Mouse (Mus musculus) liver, embryonic 11.5 days (tissue): ENCODE data around the gene Eci1. TPM values are rescaled to one million over a fixed set of nuclear protein-coding genes. Genes with fewer than 3 reads are reported as not detected.

Source experiments
- ATAC-seq: fragments of 200-750 bp; cut with Nextera tagmentation; replicated peaks from 2 replicates; pipeline ENCODE4 v1.8.0; 2017; ENCODE audit warnings: moderate number of reproducible peaks, mild to moderate bottlenecking, moderate TSS enrichment, moderate library complexity; ENCODE audit not compliant: low FRiP score
- DNase-seq: peaks from one replicate; pipeline ENCODE4 v3.0.0-alpha.2; 2017; ENCODE audit warnings: low spot score
- H3K27ac ChIP-seq: fragments of 300-500 bp; sonication (generic); 2 replicates; pipeline ENCODE4 v1.5.1; 2014; ENCODE audit warnings: mild to moderate bottlenecking, low read depth, low read length, control low read depth
- H3K27me3 ChIP-seq: fragments of 300-500 bp; sonication (generic); replicated peaks from 2 replicates; pipeline ENCODE4 v1.6.1; 2014; ENCODE audit warnings: low read length, mixed read lengths; ENCODE audit not compliant: control insufficient read depth, insufficient read depth
- H3K36me3 ChIP-seq: fragments of 300-500 bp; sonication (generic); 2 replicates; pipeline ENCODE4 v1.6.1; 2014; ENCODE audit warnings: mild to moderate bottlenecking, low read length, moderate library complexity, mixed read lengths; ENCODE audit not compliant: control insufficient read depth, insufficient read depth
- H3K4me1 ChIP-seq: fragments of 300-500 bp; sonication (generic); replicated peaks from 2 replicates; pipeline ENCODE4 v1.6.1; 2014; ENCODE audit warnings: low read length, mixed read lengths; ENCODE audit not compliant: control insufficient read depth, insufficient read depth
- H3K4me2 ChIP-seq: fragments of 300-500 bp; sonication (generic); 2 replicates; pipeline ENCODE4 v1.6.1; 2014; ENCODE audit warnings: mild to moderate bottlenecking, control low read depth, moderate library complexity
- H3K4me3 ChIP-seq: fragments of 300-500 bp; sonication (generic); 2 replicates; pipeline ENCODE4 v1.5.1; 2014; ENCODE audit warnings: low read depth, low read length, control low read depth
- H3K9ac ChIP-seq: fragments of 300-500 bp; sonication (generic); 2 replicates; pipeline ENCODE4 v1.6.1; 2014; ENCODE audit warnings: low read depth, low read length, control low read depth
- H3K9me3 ChIP-seq: fragments of 300-500 bp; sonication (generic); 2 replicates; pipeline ENCODE4 v1.6.1; 2016; ENCODE audit warnings: low read length, inconsistent platforms, mixed read lengths; ENCODE audit not compliant: control insufficient read depth
- WGBS: fragments of 180-500 bp; shearing (Covaris S2); extraction: QIAGEN DNeasy Blood & Tissue Kit; methylation state at CpG from one replicate; pipeline ENCODE4 v1.1.7; 2014; 5-methylcytosine and 5-hydroxymethylcytosine counted together
- polyA plus RNA-seq: library from polyadenylated mRNA; unstranded; fragments of >200 nt; fragmentation: Nextera tagmentation; extraction: Ambion mirVana; gene quantifications from 2 replicates; pipeline ENCODE4 v1.2.1, GENCODE M21; 2014

The Eci1 gene
- polyA plus RNA-seq, 1 experiment from 2014 or later = 126 TPM

- Histone ChIP-seq H3K4me3 (no peak overlapping the region), H3K36me3 (no peaks in the 10 kb centered on the region), H3K4me1 (no peaks in the 10 kb centered on the region), H3K9me3 (no peaks in the 10 kb centered on the region), H3K27me3 (no peaks in the 10 kb centered on the region), H3K9ac (no peak overlapping the region), H3K4me2 (no peak overlapping the region), H3K27ac (no peak overlapping the region)
- WGBS = 59% methylated on average over 2 of the region's 2 CpGs
- 0 out of 2 replicates have a peak, but pooled peaks have one; percentile 47 for ATAC-seq
- DNase-seq = no peak
Observed at GRCm38 (mm10) chr17:24461580-24461979, 35.1 kb downstream of the Eci1 start.

- H3K9ac ChIP-seq = no peak overlapping the region
- DNase-seq (no peak), ATAC-seq (no peak)
- no peak overlapping the region for H3K4me3 ChIP-seq
- no peaks in the 10 kb centered on the region for H3K27me3 ChIP-seq
- H3K27ac ChIP-seq = no peak overlapping the region
- H3K36me3 ChIP-seq = no peaks in the 10 kb centered on the region
- H3K4me1 ChIP-seq = no peaks in the 10 kb centered on the region
- no peak overlapping the region for H3K4me2 ChIP-seq
- H3K9me3 ChIP-seq = no peaks in the 10 kb centered on the region
- WGBS = 75% methylated on average over 1 of the region's 1 CpGs
Observed at GRCm38 (mm10) chr17:24462932-24463331, 36.5 kb downstream of the Eci1 start.

- no peak overlapping the region for H3K9ac ChIP-seq
- WGBS = 45% methylated on average over 6 of the region's 6 CpGs
- ATAC-seq (no peak), DNase-seq (no peak)
- H3K27me3 ChIP-seq = no peaks in the 10 kb centered on the region
- no peak overlapping the region for H3K27ac ChIP-seq
- H3K4me1 ChIP-seq = no peaks in the 10 kb centered on the region
- H3K4me2 ChIP-seq = no peak overlapping the region
- no peaks in the 10 kb centered on the region for H3K9me3 ChIP-seq
- no peaks in the 10 kb centered on the region for H3K36me3 ChIP-seq
- no peak overlapping the region for H3K4me3 ChIP-seq
Observed at GRCm38 (mm10) chr17:24463374-24464133, 37.1 kb downstream of the Eci1 start.

GRCm38 (mm10) chr17:24468636-24469246 lies 42.3 kb downstream of the Eci1 start:
- H3K9me3 ChIP-seq = no peaks in the 10 kb centered on the region
- no peak for ATAC-seq
- DNase-seq = no peak

GRCm38 (mm10) chr17:24469336-24469909 lies 43.0 kb downstream of the Eci1 start:
- DNase-seq = no peak
- Histone ChIP-seq H3K9ac (peak overlapping the region; percentile 99), H3K9me3 (no peaks in the 10 kb centered on the region), H3K27me3 (no peaks in the 10 kb centered on the region), H3K27ac (peak overlapping the region; percentile 95), H3K4me2 (peak overlapping the region; percentile 98), H3K36me3 (peaks cover 11% of the 10 kb centered on the region; the same call in 1 of the 2 replicates), H3K4me3 (peak overlapping the region; percentile 89), H3K4me1 (peaks cover 16% of the 10 kb centered on the region)
- no peak for ATAC-seq
- WGBS = 15% methylated on average over 7 of the region's 7 CpGs

More at GRCm38 (mm10) chr17:24468636-24469246, 42.3 kb downstream of the Eci1 start:
- no peaks in the 10 kb centered on the region for H3K27me3 ChIP-seq
- 96% methylated on average over 5 of the region's 5 CpGs for WGBS
- no peak overlapping the region for H3K4me2 ChIP-seq
- H3K4me1 ChIP-seq = peaks cover 16% of the 10 kb centered on the region
- peaks cover 9% of the 10 kb centered on the region; the same call in 1 of the 2 replicates for H3K36me3 ChIP-seq
- H3K9ac ChIP-seq = no peak overlapping the region
- H3K4me3 ChIP-seq = no peak overlapping the region
- H3K27ac ChIP-seq = no peak overlapping the region

GRCm38 (mm10) chr17:24469910-24470602 lies 43.6 kb downstream of the Eci1 start, which contains the start of the genes E4f1 and Pgp:
Gene E4f1 (minus strand): TSS chr17:24470313.
Gene Pgp (plus strand): TSS chr17:24470392.
- WGBS = under 1% methylated on average over 75 of the region's 75 CpGs
- H3K4me3 ChIP-seq = peak within 1 kb of the TSS; percentile 89
- ATAC-seq = peak; percentile 97
- DNase-seq = peak; percentile 98
- H3K36me3 ChIP-seq = peaks cover 13% of the 10 kb centered on the region; the same call in 1 of the 2 replicates
- H3K4me2 ChIP-seq = peak within 1 kb of the TSS; percentile 98
- H3K9me3 ChIP-seq = no peaks in the 10 kb centered on the region
- H3K27ac ChIP-seq = peak within 1 kb of the TSS; percentile 95
- peaks cover 16% of the 10 kb centered on the region for H3K4me1 ChIP-seq
- no peaks in the 10 kb centered on the region for H3K27me3 ChIP-seq
- H3K9ac ChIP-seq = peak within 1 kb of the TSS; percentile 99

- Histone ChIP-seq H3K9ac (peak overlapping the region; percentile 99), H3K36me3 (peaks cover 15% of the 10 kb centered on the region; the same call in 1 of the 2 replicates), H3K27me3 (no peaks in the 10 kb centered on the region), H3K4me1 (peaks cover 16% of the 10 kb centered on the region), H3K4me3 (peak overlapping the region; percentile 89), H3K9me3 (no peaks in the 10 kb centered on the region), H3K4me2 (peak overlapping the region; percentile 98), H3K27ac (peak overlapping the region; percentile 95)
- ATAC-seq = peak; percentile 44
- under 1% methylated on average over 68 of the region's 68 CpGs for WGBS
- peak; percentile 64 for DNase-seq
Observed at GRCm38 (mm10) chr17:24470701-24471527, 44.5 kb downstream of the Eci1 start.
